Mouse (Mus musculus) left cerebral cortex, adult 8-10 months (tissue): ENCODE results near the gene Hoxa3. TPM values are rescaled to one million over a fixed set of nuclear protein-coding genes. Genes with fewer than 3 reads are reported as not detected.

Experiments
- DNase-seq, 2 experiments: peaks; one replicate each; pipeline ENCODE4 v3.0.0; 2022; ENCODE audit warnings: low spot score in 2 of 2
- total RNA-seq, 4 experiments: library from RNA; stranded (reverse); gene quantifications; 2 replicates each; pipeline ENCODE4 v1.2.4; 2022

Gene Hoxa3
- total RNA-seq, 4 experiments from 2014 or later = not detected

GRCm38 (mm10) chr6:52220003-52220864, 7.1 kb upstream of the Hoxa3 start:
- no peak for DNase-seq

- no peak for DNase-seq
Observed at GRCm38 (mm10) chr6:52219234-52219942, 6.3 kb upstream of the Hoxa3 start.

GRCm38 (mm10) chr6:52218643-52219215, 5.6 kb upstream of the Hoxa3 start:
- DNase-seq = no peak

- no peak for DNase-seq
Observed at GRCm38 (mm10) chr6:52217895-52218642, 4.9 kb upstream of the Hoxa3 start.

- DNase-seq = no peak
Observed at GRCm38 (mm10) chr6:52217459-52217768, 4.3 kb upstream of the Hoxa3 start.

GRCm38 (mm10) chr6:52216691-52217458, 3.7 kb upstream of the Hoxa3 start:
- DNase-seq = no peak

GRCm38 (mm10) chr6:52215771-52216535, 2.8 kb upstream of the Hoxa3 start:
- no peak for DNase-seq

GRCm38 (mm10) chr6:52215070-52215469, 1.9 kb upstream of the Hoxa3 start:
- no peak for DNase-seq

- DNase-seq = no peak
Observed at GRCm38 (mm10) chr6:52214271-52214670, 1.1 kb upstream of the Hoxa3 start.

- DNase-seq = no peak
Observed at GRCm38 (mm10) chr6:52212556-52213118, 499 bp downstream of the Hoxa3 start.

- no peak for DNase-seq
Observed at GRCm38 (mm10) chr6:52211961-52212360, 1.2 kb downstream of the Hoxa3 start.

GRCm38 (mm10) chr6:52211170-52211935, 1.8 kb downstream of the Hoxa3 start:
- no peak for DNase-seq

GRCm38 (mm10) chr6:52209685-52210046, 3.5 kb downstream of the Hoxa3 start:
- no peak for DNase-seq

- DNase-seq = no peak
Observed at GRCm38 (mm10) chr6:52208868-52209684, 4.1 kb downstream of the Hoxa3 start.

GRCm38 (mm10) chr6:52208072-52208867, 4.9 kb downstream of the Hoxa3 start, which contains the start of gene Hoxa6:
Gene Hoxa6, minus strand, starts transcription at chr6:52208722.
- DNase-seq = no peak

- no peak for DNase-seq
Observed at GRCm38 (mm10) chr6:52207684-52207976, 5.5 kb downstream of the Hoxa3 start.

- no peak for DNase-seq
Observed at GRCm38 (mm10) chr6:52206882-52207683, 6.1 kb downstream of the Hoxa3 start.
